Mouse (Mus musculus): Measurements from ENCODE around the gene Kcnk4. TPM values are rescaled to one million over a fixed set of nuclear protein-coding genes. Genes with fewer than 3 reads are reported as not detected.

The Kcnk4 gene
- 0.75 and 0.98 TPM in 2 replicates for polyA plus RNA-seq (2015; fragmentation: Nextera tagmentation; extraction: Ambion mirVana)

GRCm38 (mm10) chr19:6934195-6934977 lies at the start of gene Kcnk4:
Gene Kcnk4 (minus strand): TSS chr19:6934515.
- no peaks in the 10 kb centered on the region for H3K36me3 ChIP-seq (ENCODE audit: control insufficient read depth, insufficient read depth, low read length)
- 17% methylated on average over 23 of the region's 23 CpGs for WGBS
- no peak for TF ChIP-seq EP300 (optimal IDR thresholded peaks at IDR 0.05)
- TF ChIP-seq CTCF (IDR thresholded peaks at IDR 0.05; ENCODE audit: low read depth): no peak
- DNase-seq (ENCODE audit: low spot score) (no peak), ATAC-seq (ENCODE audit: low FRiP score, low TSS enrichment) (0 out of 2 replicates have a peak, but pooled peaks have one; percentile 9)
- H3K9ac ChIP-seq (ENCODE audit: low read length): peak within 1 kb of the TSS; percentile 58
- peak within 1 kb of the TSS; percentile 44 for H3K4me3 ChIP-seq (ENCODE audit: low read depth, low read length)
- H3K9me3 ChIP-seq (ENCODE audit: control insufficient read depth, low read length): no peaks in the 10 kb centered on the region
- H3K4me2 ChIP-seq (replicated peaks; ENCODE audit: low read depth): peak within 1 kb of the TSS; percentile 76
- H3K27ac ChIP-seq (replicated peaks): no peak within 1 kb of the TSS
- peaks cover 10% of the 10 kb centered on the region for H3K27me3 ChIP-seq (ENCODE audit: control insufficient read depth, insufficient read depth, low read length)
- H3K4me1 ChIP-seq (replicated peaks; ENCODE audit: control insufficient read depth, insufficient read depth): no peaks in the 10 kb centered on the region

GRCm38 (mm10) chr19:6983621-6984020 lies 49.3 kb upstream of the Kcnk4 start:
- 94% methylated on average over 5 of the region's 5 CpGs for WGBS
- H3K27me3 ChIP-seq (ENCODE audit: control insufficient read depth, insufficient read depth, low read length): no peaks in the 10 kb centered on the region
- no peaks in the 10 kb centered on the region for H3K9me3 ChIP-seq (ENCODE audit: control insufficient read depth, low read length)
- no peak overlapping the region for H3K27ac ChIP-seq (replicated peaks)
- ATAC-seq (ENCODE audit: low FRiP score, low TSS enrichment): no peak
- DNase-seq (ENCODE audit: low spot score): no peak
- H3K4me2 ChIP-seq (replicated peaks; ENCODE audit: low read depth): no peak overlapping the region
- no peak overlapping the region for H3K9ac ChIP-seq (ENCODE audit: low read length)
- H3K36me3 ChIP-seq (ENCODE audit: control insufficient read depth, insufficient read depth, low read length): no peaks in the 10 kb centered on the region
- no peak for TF ChIP-seq CTCF (IDR thresholded peaks at IDR 0.05; ENCODE audit: low read depth)
- no peak for TF ChIP-seq EP300 (optimal IDR thresholded peaks at IDR 0.05)
- no peak overlapping the region for H3K4me3 ChIP-seq (ENCODE audit: low read depth, low read length)
- H3K4me1 ChIP-seq (replicated peaks; ENCODE audit: control insufficient read depth, insufficient read depth): peaks cover 7% of the 10 kb centered on the region

GRCm38 (mm10) chr19:6981465-6981864 lies 47.1 kb upstream of the Kcnk4 start:
- H3K4me3 ChIP-seq (ENCODE audit: low read depth, low read length): no peak overlapping the region
- H3K9me3 ChIP-seq (ENCODE audit: control insufficient read depth, low read length): no peaks in the 10 kb centered on the region
- peaks cover 6% of the 10 kb centered on the region for H3K36me3 ChIP-seq (ENCODE audit: control insufficient read depth, insufficient read depth, low read length)
- DNase-seq (ENCODE audit: low spot score) (no peak), ATAC-seq (ENCODE audit: low FRiP score, low TSS enrichment) (no peak)
- H3K27me3 ChIP-seq (ENCODE audit: control insufficient read depth, insufficient read depth, low read length): no peaks in the 10 kb centered on the region
- peak overlapping the region; percentile 84 for H3K4me2 ChIP-seq (replicated peaks; ENCODE audit: low read depth)
- H3K9ac ChIP-seq (ENCODE audit: low read length): no peak overlapping the region
- no peak for TF ChIP-seq EP300 (optimal IDR thresholded peaks at IDR 0.05)
- H3K4me1 ChIP-seq (replicated peaks; ENCODE audit: control insufficient read depth, insufficient read depth): peaks cover 8% of the 10 kb centered on the region; the same call in 1 of the 2 replicates
- H3K27ac ChIP-seq (replicated peaks): 0 out of 2 replicates have a peak overlapping the region, but pooled peaks have one; percentile 40
- 90% methylated on average over 4 of the region's 4 CpGs for WGBS

GRCm38 (mm10) chr19:6980381-6981093 lies 46.2 kb upstream of the Kcnk4 start, which contains the start of gene Fkbp2:
Gene Fkbp2 (minus strand): TSS chr19:6980501.
- H3K36me3 ChIP-seq (ENCODE audit: control insufficient read depth, insufficient read depth, low read length): peaks cover 6% of the 10 kb centered on the region
- ATAC-seq (ENCODE audit: low FRiP score, low TSS enrichment) (peak; percentile 88), DNase-seq (ENCODE audit: low spot score) (peak; percentile 99)

GRCm38 (mm10) chr19:6979486-6980380 lies 45.4 kb upstream of the Kcnk4 start:
- ATAC-seq (ENCODE audit: low FRiP score, low TSS enrichment): peak; percentile 92
- under 1% methylated on average over 55 of the region's 59 CpGs for WGBS
- H3K4me2 ChIP-seq (replicated peaks; ENCODE audit: low read depth): peak overlapping the region; percentile 84

More at GRCm38 (mm10) chr19:6980381-6981093, 46.2 kb upstream of the Kcnk4 start, which contains the start of gene Fkbp2:
- under 1% methylated on average over 38 of the region's 38 CpGs for WGBS
- Histone ChIP-seq H3K27me3 (ENCODE audit: control insufficient read depth, insufficient read depth, low read length) (no peaks in the 10 kb centered on the region), H3K4me2 (replicated peaks; ENCODE audit: low read depth) (peak within 1 kb of the TSS; percentile 84), H3K4me1 (replicated peaks; ENCODE audit: control insufficient read depth, insufficient read depth) (peaks cover 8% of the 10 kb centered on the region; the same call in 1 of the 2 replicates), H3K27ac (replicated peaks) (peak within 1 kb of the TSS; percentile 82), H3K4me3 (ENCODE audit: low read depth, low read length) (peak within 1 kb of the TSS; percentile 64), H3K9ac (ENCODE audit: low read length) (peak within 1 kb of the TSS; percentile 77), H3K9me3 (ENCODE audit: control insufficient read depth, low read length) (no peaks in the 10 kb centered on the region)
- TF ChIP-seq CTCF (IDR thresholded peaks at IDR 0.05; ENCODE audit: low read depth) (no peak), EP300 (optimal IDR thresholded peaks at IDR 0.05) (no peak)

More at GRCm38 (mm10) chr19:6979486-6980380, 45.4 kb upstream of the Kcnk4 start:
- Histone ChIP-seq H3K9me3 (ENCODE audit: control insufficient read depth, low read length) (no peaks in the 10 kb centered on the region), H3K9ac (ENCODE audit: low read length) (peak overlapping the region; percentile 77), H3K36me3 (ENCODE audit: control insufficient read depth, insufficient read depth, low read length) (peaks cover 6% of the 10 kb centered on the region), H3K4me3 (ENCODE audit: low read depth, low read length) (peak overlapping the region; percentile 64), H3K4me1 (replicated peaks; ENCODE audit: control insufficient read depth, insufficient read depth) (peaks cover 8% of the 10 kb centered on the region; the same call in 1 of the 2 replicates), H3K27me3 (ENCODE audit: control insufficient read depth, insufficient read depth, low read length) (no peaks in the 10 kb centered on the region), H3K27ac (replicated peaks) (peak overlapping the region; percentile 82)
- TF ChIP-seq CTCF (IDR thresholded peaks at IDR 0.05; ENCODE audit: low read depth): peak; percentile 75
- TF ChIP-seq EP300 (optimal IDR thresholded peaks at IDR 0.05): no peak
- peak; percentile 100 for DNase-seq (ENCODE audit: low spot score)

Data from stomach, postnatal 0 days (tissue).